Mouse (Mus musculus) adipocyte (in vitro differentiated cells): ENCODE results near the gene Ebf1.

Experiments
- DNase-seq: peaks from one replicate; pipeline ENCODE4 v3.0.0-alpha.2; 2016; ENCODE audit warnings: low spot score

The Ebf1 gene

GRCm38 (mm10) chr11:44616788-44617712, at the start of gene Ebf1:
Gene Ebf1 (plus strand): TSS chr11:44617317.
- DNase-seq = peak; percentile 98

- DNase-seq = peak; percentile 8
These were observed 46.8 kb upstream of the Ebf1 start for GRCm38 (mm10) chr11:44570336-44570735.

- DNase-seq = no peak
These were observed 44.3 kb upstream of the Ebf1 start for GRCm38 (mm10) chr11:44572781-44573180.

GRCm38 (mm10) chr11:44573396-44573795, 43.7 kb upstream of the Ebf1 start:
- no peak for DNase-seq

- DNase-seq = no peak
These were observed 42.7 kb upstream of the Ebf1 start for GRCm38 (mm10) chr11:44574391-44574790.

GRCm38 (mm10) chr11:44574820-44575219, 42.3 kb upstream of the Ebf1 start:
- DNase-seq = no peak

GRCm38 (mm10) chr11:44577911-44578310, 39.2 kb upstream of the Ebf1 start:
- DNase-seq = no peak

GRCm38 (mm10) chr11:44581277-44581683, 35.8 kb upstream of the Ebf1 start:
- peak; percentile 12 for DNase-seq

GRCm38 (mm10) chr11:44586047-44586696, 30.9 kb upstream of the Ebf1 start:
- peak; percentile 90 for DNase-seq

GRCm38 (mm10) chr11:44593016-44593415, 24.1 kb upstream of the Ebf1 start:
- no peak for DNase-seq

GRCm38 (mm10) chr11:44594768-44595167, 22.3 kb upstream of the Ebf1 start:
- DNase-seq = no peak

- DNase-seq = no peak
These were observed 10.2 kb upstream of the Ebf1 start for GRCm38 (mm10) chr11:44606881-44607280.

GRCm38 (mm10) chr11:44608646-44609045, 8.5 kb upstream of the Ebf1 start:
- DNase-seq = no peak

GRCm38 (mm10) chr11:44610971-44611781, 5.9 kb upstream of the Ebf1 start:
- DNase-seq = peak; percentile 86

GRCm38 (mm10) chr11:44612156-44612555, 5.0 kb upstream of the Ebf1 start:
- DNase-seq = no peak

- no peak for DNase-seq
These were observed 4.3 kb upstream of the Ebf1 start for GRCm38 (mm10) chr11:44612681-44613410.

GRCm38 (mm10) chr11:44613411-44614180, 3.5 kb upstream of the Ebf1 start:
- DNase-seq = no peak

GRCm38 (mm10) chr11:44616078-44616787, 884 bp upstream of the Ebf1 start:
- DNase-seq = no peak

GRCm38 (mm10) chr11:44617734-44618586, 843 bp downstream of the Ebf1 start:
- peak; percentile 72 for DNase-seq
